Mouse (Mus musculus): ENCODE measurements around the gene Dtx3l. TPM values are rescaled to one million over a fixed set of nuclear protein-coding genes. Genes with fewer than 3 reads are reported as not detected.

Gene Dtx3l
- polyA plus RNA-seq, 1 experiment: 2.8 TPM

DNA sequence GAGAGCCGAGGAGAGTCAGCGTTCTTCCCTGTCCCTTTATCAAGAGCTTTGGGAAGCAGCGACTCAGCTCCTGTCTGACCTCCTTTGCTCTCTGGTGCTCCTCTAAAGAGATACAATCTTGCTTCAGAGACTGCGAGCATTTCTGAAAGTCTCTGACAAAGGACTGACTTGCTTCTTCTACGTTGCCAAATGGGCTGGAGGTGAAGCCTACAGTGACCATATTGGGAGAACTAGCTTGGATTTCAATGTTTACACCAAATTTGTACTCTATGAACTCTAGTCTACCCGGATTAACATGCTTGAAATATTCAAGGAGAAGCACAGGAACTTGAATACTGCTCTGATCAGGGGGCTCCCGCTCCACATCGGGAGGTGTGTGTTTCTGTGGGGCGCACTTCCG, 5.8 kb downstream of the Dtx3l start:
- TF ChIP-seq CTCF (IDR thresholded peaks at IDR 0.05; ENCODE audit: extremely low read depth, insufficient read depth, low read length): no peak
- TF ChIP-seq POLR2A (IDR thresholded peaks at IDR 0.05; ENCODE audit: extremely low read depth, insufficient read depth, low read length): no peak
- Histone ChIP-seq H3K4me3 (ENCODE audit: insufficient read depth, low read length) (no peak overlapping the region), H3K27ac (ENCODE audit: insufficient read depth, low read length) (no peak overlapping the region), H3K4me1 (ENCODE audit: control insufficient read depth, insufficient read depth, low read length) (no peaks in the 10 kb centered on the region)

DNA sequence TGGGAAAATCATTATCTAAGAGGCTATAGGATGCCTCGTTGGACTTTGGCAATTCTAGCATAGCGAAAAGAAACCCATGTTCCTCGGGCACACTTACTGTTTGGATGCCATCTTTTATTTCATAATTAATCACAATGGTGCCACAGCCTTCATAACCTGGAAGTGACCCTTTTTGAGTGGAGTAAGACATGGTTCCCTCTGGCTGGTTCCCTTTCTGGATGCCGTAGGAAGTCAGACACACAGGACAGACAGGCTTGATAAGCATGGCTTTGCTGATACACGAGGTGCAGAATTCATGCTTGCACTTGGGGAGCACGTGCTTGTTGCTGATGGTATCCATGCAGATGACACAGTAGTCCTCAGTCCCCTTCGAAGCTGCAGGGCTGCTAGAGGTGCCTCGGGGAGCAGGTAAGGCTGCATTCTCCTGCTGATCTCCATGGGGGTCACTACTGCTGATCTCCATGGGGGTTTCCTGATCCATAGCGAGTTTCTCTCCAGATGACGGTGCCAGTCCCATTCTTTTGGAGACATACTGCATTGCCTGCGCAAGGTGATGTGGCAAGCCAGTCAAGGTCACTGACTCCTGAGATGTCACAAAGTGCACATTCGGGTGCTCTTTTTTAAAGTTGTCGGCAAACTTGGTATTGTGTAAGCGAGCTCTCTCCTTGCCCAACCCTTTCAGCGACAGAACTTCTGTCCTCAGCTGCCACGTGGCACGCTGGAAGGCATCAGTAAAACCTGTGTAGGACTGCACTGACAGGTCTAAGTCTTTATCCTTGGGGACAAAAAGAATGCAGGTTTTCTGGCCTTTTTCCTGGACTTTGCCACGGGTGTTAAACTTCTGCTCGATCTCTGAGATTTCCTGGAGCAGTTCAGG, 6.5 kb downstream of the Dtx3l start:
- no peaks in the 10 kb centered on the region for H3K4me1 ChIP-seq (ENCODE audit: control insufficient read depth, insufficient read depth, low read length)
- no peak overlapping the region for H3K27ac ChIP-seq (ENCODE audit: insufficient read depth, low read length)
- H3K4me3 ChIP-seq (ENCODE audit: insufficient read depth, low read length): no peak overlapping the region
- TF ChIP-seq POLR2A (IDR thresholded peaks at IDR 0.05; ENCODE audit: extremely low read depth, insufficient read depth, low read length) (no peak), CTCF (IDR thresholded peaks at IDR 0.05; ENCODE audit: extremely low read depth, insufficient read depth, low read length) (no peak)

GRCm38 (mm10) chr16:35924341-35924740, 14.6 kb downstream of the Dtx3l start:
- no peak overlapping the region for H3K27ac ChIP-seq (ENCODE audit: insufficient read depth, low read length)
- no peaks in the 10 kb centered on the region for H3K4me1 ChIP-seq (ENCODE audit: control insufficient read depth, insufficient read depth, low read length)
- no peak overlapping the region for H3K4me3 ChIP-seq (ENCODE audit: insufficient read depth, low read length)
- TF ChIP-seq CTCF (IDR thresholded peaks at IDR 0.05; ENCODE audit: extremely low read depth, insufficient read depth, low read length) (no peak), POLR2A (IDR thresholded peaks at IDR 0.05; ENCODE audit: extremely low read depth, insufficient read depth, low read length) (no peak)

DNA sequence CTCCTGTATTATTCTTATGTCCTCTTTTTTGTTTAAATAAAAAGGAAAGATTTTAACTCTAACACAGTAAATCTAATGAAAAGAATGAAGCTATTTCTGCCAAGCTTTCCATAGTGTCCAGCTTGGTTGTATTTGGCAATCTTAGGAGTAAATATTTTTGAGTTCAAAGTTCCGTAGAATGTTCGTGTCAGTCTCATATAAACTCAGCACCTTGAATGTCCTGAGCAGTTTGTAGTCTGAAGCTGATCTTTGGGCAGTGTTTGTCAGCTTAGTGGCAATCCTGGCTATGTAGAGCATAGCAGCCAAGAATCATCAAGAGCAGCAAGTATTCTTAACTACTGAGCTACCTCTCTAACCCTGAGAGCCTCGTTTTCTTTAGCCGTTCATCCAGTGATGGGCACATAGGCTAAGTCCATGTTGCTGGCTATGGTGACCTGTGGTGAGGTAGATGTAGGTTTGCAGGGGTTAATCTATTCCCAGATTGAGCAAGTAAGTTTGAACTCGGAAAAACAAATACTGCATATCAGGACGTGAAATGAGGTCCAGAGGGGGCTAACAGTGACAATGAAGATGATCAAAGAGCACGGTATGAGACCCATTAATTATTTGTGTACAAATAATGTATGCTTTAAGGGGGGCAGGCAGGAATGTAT, 15.3 kb downstream of the Dtx3l start:
- H3K27ac ChIP-seq (ENCODE audit: insufficient read depth, low read length): no peak overlapping the region
- H3K4me1 ChIP-seq (ENCODE audit: control insufficient read depth, insufficient read depth, low read length): no peaks in the 10 kb centered on the region
- TF ChIP-seq POLR2A (IDR thresholded peaks at IDR 0.05; ENCODE audit: extremely low read depth, insufficient read depth, low read length) (no peak), CTCF (IDR thresholded peaks at IDR 0.05; ENCODE audit: extremely low read depth, insufficient read depth, low read length) (no peak)
- no peak overlapping the region for H3K4me3 ChIP-seq (ENCODE audit: insufficient read depth, low read length)

DNA sequence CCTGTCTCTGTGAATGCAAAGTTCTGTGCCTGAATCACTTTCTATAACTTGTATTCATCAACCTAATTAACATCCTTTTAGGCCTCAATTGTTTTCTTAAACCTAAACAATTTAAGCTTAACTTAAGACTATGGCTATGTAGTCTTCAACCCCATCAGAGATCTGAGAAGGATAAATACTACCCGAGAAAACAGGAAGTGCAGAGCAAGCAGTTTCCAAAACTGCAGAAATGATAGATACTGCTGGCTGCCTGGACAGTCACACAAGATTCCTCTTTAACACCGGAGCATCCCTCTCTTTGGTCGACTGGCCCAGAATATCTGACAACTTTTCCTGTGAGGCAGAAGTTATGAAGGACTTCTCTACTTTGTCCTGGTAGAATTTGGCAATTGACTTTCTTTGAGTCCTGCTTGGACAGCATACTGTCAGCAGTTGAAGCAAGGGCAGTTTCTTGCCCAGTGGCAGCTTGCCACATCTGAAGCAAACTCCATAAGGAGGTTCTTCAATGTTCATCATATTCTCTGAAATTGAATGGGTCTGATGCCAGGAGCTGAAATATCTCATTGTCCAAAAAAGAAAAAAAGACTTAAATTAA, 16.6 kb downstream of the Dtx3l start:
- no peak overlapping the region for H3K27ac ChIP-seq (ENCODE audit: insufficient read depth, low read length)
- TF ChIP-seq POLR2A (IDR thresholded peaks at IDR 0.05; ENCODE audit: extremely low read depth, insufficient read depth, low read length): no peak
- TF ChIP-seq CTCF (IDR thresholded peaks at IDR 0.05; ENCODE audit: extremely low read depth, insufficient read depth, low read length): no peak
- H3K4me1 ChIP-seq (ENCODE audit: control insufficient read depth, insufficient read depth, low read length): no peaks in the 10 kb centered on the region
- H3K4me3 ChIP-seq (ENCODE audit: insufficient read depth, low read length): no peak overlapping the region

DNA sequence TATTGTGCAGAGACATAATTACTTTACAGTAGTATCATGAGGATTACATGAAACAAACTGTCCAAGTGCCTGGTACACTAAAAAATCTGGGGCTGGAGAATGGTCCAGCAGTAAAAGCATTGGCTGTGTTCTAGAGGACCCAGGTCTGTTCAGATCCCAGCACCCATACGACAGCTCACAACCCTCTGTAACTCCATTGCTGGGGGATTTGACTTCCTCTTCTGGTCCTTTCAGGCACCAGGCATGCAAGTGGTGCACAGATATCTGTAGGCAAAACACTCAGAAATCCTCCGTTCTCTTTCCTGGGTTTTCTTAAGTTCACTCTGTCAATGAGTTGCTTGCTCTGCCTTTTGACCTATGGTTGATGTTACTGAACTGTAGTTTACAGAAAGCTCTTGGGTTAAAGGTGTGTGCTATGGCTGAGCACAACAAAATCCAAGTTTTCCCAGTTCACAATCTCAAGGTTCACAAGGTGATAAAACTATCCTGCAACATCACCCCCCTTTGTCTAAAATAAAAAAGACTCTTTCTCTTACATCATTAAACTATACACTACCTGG, 17.2 kb downstream of the Dtx3l start:
- Histone ChIP-seq H3K4me1 (ENCODE audit: control insufficient read depth, insufficient read depth, low read length) (no peaks in the 10 kb centered on the region), H3K4me3 (ENCODE audit: insufficient read depth, low read length) (no peak overlapping the region), H3K27ac (ENCODE audit: insufficient read depth, low read length) (no peak overlapping the region)
- TF ChIP-seq POLR2A (IDR thresholded peaks at IDR 0.05; ENCODE audit: extremely low read depth, insufficient read depth, low read length) (no peak), CTCF (IDR thresholded peaks at IDR 0.05; ENCODE audit: extremely low read depth, insufficient read depth, low read length) (no peak)

DNA sequence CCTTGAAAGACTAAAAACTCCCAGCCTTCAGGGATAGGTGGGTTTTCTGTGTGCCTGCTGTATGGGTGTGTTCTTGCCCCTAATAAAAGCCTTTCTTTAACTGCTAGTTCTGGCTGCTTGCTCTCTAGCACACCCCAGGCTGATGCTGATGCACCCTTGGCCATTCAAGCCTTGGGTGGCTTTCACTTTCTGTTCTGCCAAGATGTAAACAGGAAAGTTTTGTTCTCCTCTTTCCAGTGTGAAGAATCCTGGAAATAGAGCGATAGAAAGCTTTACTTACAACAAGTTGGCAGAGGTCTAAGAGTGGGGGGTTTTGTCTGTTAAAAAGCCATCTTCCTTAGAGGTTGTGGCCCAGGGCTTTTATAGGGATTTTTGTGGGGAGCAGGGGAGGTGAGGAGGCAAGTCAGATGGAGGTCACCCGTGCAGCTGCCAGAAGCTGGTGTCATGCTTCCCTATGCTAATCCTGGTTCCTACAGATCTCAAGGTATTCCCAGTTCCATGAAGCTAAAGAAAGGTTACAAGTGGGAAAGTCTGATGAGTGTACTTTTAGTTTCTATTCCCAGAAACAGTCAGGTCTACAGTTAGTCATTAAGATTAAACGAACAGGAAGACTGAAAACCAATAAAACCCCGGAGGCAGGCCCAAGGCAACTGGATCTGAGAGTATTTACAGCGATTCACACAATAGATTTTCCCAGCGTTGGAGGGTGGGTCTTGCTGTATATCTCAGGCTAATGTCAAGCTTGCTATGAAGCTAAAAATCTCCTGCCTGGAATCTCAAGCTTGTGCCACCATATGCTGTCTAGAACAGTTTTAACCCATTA, 20.0 kb downstream of the Dtx3l start:
- no peak overlapping the region for H3K4me3 ChIP-seq (ENCODE audit: insufficient read depth, low read length)
- no peak for TF ChIP-seq POLR2A (IDR thresholded peaks at IDR 0.05; ENCODE audit: extremely low read depth, insufficient read depth, low read length)
- no peak for TF ChIP-seq CTCF (IDR thresholded peaks at IDR 0.05; ENCODE audit: extremely low read depth, insufficient read depth, low read length)
- no peak overlapping the region for H3K27ac ChIP-seq (ENCODE audit: insufficient read depth, low read length)
- no peaks in the 10 kb centered on the region for H3K4me1 ChIP-seq (ENCODE audit: control insufficient read depth, insufficient read depth, low read length)

DNA sequence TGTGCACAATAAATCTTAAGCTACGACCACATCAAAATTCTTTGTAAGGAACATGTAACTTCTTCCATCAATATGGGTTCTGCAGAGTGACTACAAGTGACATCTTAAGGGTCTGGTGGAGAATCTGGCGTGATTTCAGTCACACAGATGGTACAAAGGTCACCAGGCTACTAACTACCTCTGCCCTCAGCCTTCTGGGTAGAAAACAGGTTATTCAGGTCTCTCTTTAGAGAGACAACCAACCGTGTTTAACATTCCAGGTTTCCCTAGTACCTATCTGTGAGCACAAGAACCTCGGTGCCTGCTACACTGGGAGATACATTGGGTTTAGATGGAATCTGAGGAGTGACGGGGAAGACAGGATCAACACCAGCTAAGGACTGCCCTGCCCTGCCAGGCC, 24.6 kb downstream of the Dtx3l start:
- no peak for TF ChIP-seq POLR2A (IDR thresholded peaks at IDR 0.05; ENCODE audit: extremely low read depth, insufficient read depth, low read length)
- TF ChIP-seq CTCF (IDR thresholded peaks at IDR 0.05; ENCODE audit: extremely low read depth, insufficient read depth, low read length): no peak
- H3K27ac ChIP-seq (ENCODE audit: insufficient read depth, low read length): no peak overlapping the region
- no peak overlapping the region for H3K4me3 ChIP-seq (ENCODE audit: insufficient read depth, low read length)
- H3K4me1 ChIP-seq (ENCODE audit: control insufficient read depth, insufficient read depth, low read length): no peaks in the 10 kb centered on the region

GRCm38 (mm10) chr16:35913526-35913925, 25.4 kb downstream of the Dtx3l start:
- Histone ChIP-seq H3K4me3 (ENCODE audit: insufficient read depth, low read length) (no peak overlapping the region), H3K4me1 (ENCODE audit: control insufficient read depth, insufficient read depth, low read length) (no peaks in the 10 kb centered on the region), H3K27ac (ENCODE audit: insufficient read depth, low read length) (no peak overlapping the region)
- TF ChIP-seq CTCF (IDR thresholded peaks at IDR 0.05; ENCODE audit: extremely low read depth, insufficient read depth, low read length): peak; percentile 20; the same call in 1 of the 2 replicates
- TF ChIP-seq POLR2A (IDR thresholded peaks at IDR 0.05; ENCODE audit: extremely low read depth, insufficient read depth, low read length): no peak

All from cortical plate, adult 2 months (tissue).